In genomic region chr8:58911677-58912076, GRCm38 (mm10) we compare ENCODE assay signal across 9 mouse cellular contexts. TPM values are rescaled to one million over a fixed set of nuclear protein-coding genes. Genes with fewer than 3 reads are reported as not detected.
DNase-seq lines count a peak whose midpoint lies in the region; ATAC-seq and TF ChIP-seq lines count a peak whose summit lies in the region.
"Had no signal": no experiment of that assay in that cellular context is flagged by ENCODE, and none has a peak within 500 bp of the region (broad histone marks: within the 10 kb centered on the region; RNA-seq: fewer than 3 reads in every experiment).

Gene BC030500 (plus strand): TSS chr8:58911755.

- 10% methylated on average over 14 of the region's 14 CpGs for WGBS in cerebellum, adult 2 months
- WGBS in lung, embryonic 15.5 days = 4% methylated on average over 14 of the region's 14 CpGs
- WGBS in intestine, embryonic 15.5 days = 9% methylated on average over 14 of the region's 14 CpGs

- H3ac ChIP-seq in myocyte (ENCODE audit: control insufficient read depth, insufficient read length) = no peak within 1 kb of the TSS

- peak within 1 kb of the TSS; percentile 96 for H3K4me2 ChIP-seq in lung, embryonic 15.5 days
- H3K4me2 ChIP-seq in intestine, embryonic 15.5 days (replicated peaks) = peak within 1 kb of the TSS; percentile 98
- H3K4me2 ChIP-seq in myocyte (ENCODE audit: low read depth) = peak within 1 kb of the TSS; percentile 61

- H3K79me2 ChIP-seq in myocyte (ENCODE audit: control insufficient read depth, insufficient read depth) = no peaks in the 10 kb centered on the region

- H3K27ac ChIP-seq in cerebellum, adult 2 months (ENCODE audit: insufficient read depth, low read length) = no peak within 1 kb of the TSS
- no peak within 1 kb of the TSS for H3K27ac ChIP-seq in lung, embryonic 15.5 days
- H3K27ac ChIP-seq in intestine, embryonic 15.5 days = no peak within 1 kb of the TSS

- TF ChIP-seq CTCF in cerebellum, adult 2 months (IDR thresholded peaks at IDR 0.05; ENCODE audit: borderline replicate concordance, insufficient read depth, low read depth, low read length) = no peak

- no peaks in the 10 kb centered on the region for H3K9me3 ChIP-seq in lung, embryonic 15.5 days
- H3K9me3 ChIP-seq in intestine, embryonic 15.5 days = no peaks in the 10 kb centered on the region

- H3K4me1 ChIP-seq in cerebellum, adult 2 months (ENCODE audit: control insufficient read depth, insufficient read depth, low read length) = no peaks in the 10 kb centered on the region
- peaks cover 12% of the 10 kb centered on the region; the same call in 1 of the 2 replicates for H3K4me1 ChIP-seq in lung, embryonic 15.5 days
- peaks cover 14% of the 10 kb centered on the region; the same call in 1 of the 2 replicates for H3K4me1 ChIP-seq in intestine, embryonic 15.5 days (replicated peaks)

- H3K9ac ChIP-seq in lung, embryonic 15.5 days = no peak within 1 kb of the TSS
- H3K9ac ChIP-seq in intestine, embryonic 15.5 days = 0 out of 2 replicates have a peak within 1 kb of the TSS, but pooled peaks have one; percentile 22

- intact Hi-C loops in gastrocnemius, postnatal 14 days (cut with DNase I; ENCODE audit: low total_unique reads) = no loop called here

- peak within 1 kb of the TSS; percentile 73 for H3K4me3 ChIP-seq in cerebellum, adult 2 months (replicated peaks; ENCODE audit: insufficient read depth, low read depth, low read length)
- peak within 1 kb of the TSS; percentile 49 for H3K4me3 ChIP-seq in lung, embryonic 15.5 days
- peak within 1 kb of the TSS; percentile 52 for H3K4me3 ChIP-seq in intestine, embryonic 15.5 days (replicated peaks)
- peak within 1 kb of the TSS; percentile 20 for H3K4me3 ChIP-seq in myocyte

- ATAC-seq in cerebellum, adult (ENCODE audit: insufficient number of reproducible peaks, low FRiP score, low TSS enrichment) = no peak
- ATAC-seq in lung, embryonic 15.5 days (ENCODE audit: borderline replicate concordance, extremely low read depth, low FRiP score, low TSS enrichment) = no peak
- ATAC-seq in intestine, embryonic 15.5 days = no peak

- no peaks in the 10 kb centered on the region for H3K27me3 ChIP-seq in cerebellum, adult 2 months (ENCODE audit: control insufficient read depth, insufficient read depth, low read length)
- H3K27me3 ChIP-seq in lung, embryonic 15.5 days = peaks cover 22% of the 10 kb centered on the region
- H3K27me3 ChIP-seq in intestine, embryonic 15.5 days (replicated peaks) = peaks cover 14% of the 10 kb centered on the region
- H3K27me3 ChIP-seq in myocyte (ENCODE audit: control insufficient read depth, insufficient read depth, insufficient read length) = no peaks in the 10 kb centered on the region

- H3K36me3 ChIP-seq in lung, embryonic 15.5 days = no peaks in the 10 kb centered on the region
- H3K36me3 ChIP-seq in intestine, embryonic 15.5 days = no peaks in the 10 kb centered on the region
- no peaks in the 10 kb centered on the region for H3K36me3 ChIP-seq in myocyte (ENCODE audit: control insufficient read depth, insufficient read depth)

- DNase-seq in cerebellum, adult 2 months = no peak
- DNase-seq in lung, postnatal 14 days = no peak
- DNase-seq in gastrocnemius, postnatal 14 days = no peak
- DNase-seq in adrenal gland, postnatal 25 days = no peak

- TF ChIP-seq POLR2A in cerebellum, adult 2 months (IDR thresholded peaks at IDR 0.05; ENCODE audit: borderline replicate concordance, insufficient read depth, low read length) = no peak
- no peak for TF ChIP-seq POLR2A in myocyte (IDR thresholded peaks at IDR 0.05; ENCODE audit: insufficient read length, low read depth)

TF ChIP-seq in myocyte, 11 proteins besides CTCF, POLR2A, EP300 and RAD21:
- TF ChIP-seq TCF3 (IDR thresholded peaks at IDR 0.05; ENCODE audit: insufficient read length, low read depth) (no peak), MYOD1 (IDR thresholded peaks at IDR 0.05; ENCODE audit: control insufficient read depth in 1 of 3, insufficient read length in 2 of 3, low read depth in 2 of 3) (no peak), MAX (IDR thresholded peaks at IDR 0.05; ENCODE audit: low read depth) (no peak), CEBPB (IDR thresholded peaks at IDR 0.05; ENCODE audit: insufficient read depth, poor library complexity, severe bottlenecking) (no peak), MYOG (IDR thresholded peaks at IDR 0.05; ENCODE audit: control insufficient read depth in 1 of 3, insufficient read depth in 1 of 3, insufficient read length in 2 of 3, low read depth in 2 of 3) (no peak), POLR2AphosphoS2 (IDR thresholded peaks at IDR 0.05; ENCODE audit: insufficient read length, low read depth) (no peak), USF1 (IDR thresholded peaks at IDR 0.05; ENCODE audit: low read depth) (no peak), REST (IDR thresholded peaks at IDR 0.05; ENCODE audit: insufficient read depth, insufficient read length) (no peak)

RNA-seq across cellular contexts. Expression of gene BC030500, which starts in this region (rescaled TPM):
- polyA plus RNA-seq in cerebellum, adult 2 months (2012; rRNA removed) = 6.2 and 8.3 TPM in 2 replicates
- 0.48 and 0.52 TPM in 2 replicates for polyA plus RNA-seq in lung, embryonic 15.5 days (2015; fragmentation: Nextera tagmentation; extraction: Ambion mirVana)
- polyA plus RNA-seq in intestine, embryonic 15.5 days (2015; fragmentation: Nextera tagmentation; extraction: Ambion mirVana) = 0.10 and 0.20 TPM in 2 replicates
- polyA plus RNA-seq in myocyte (2012; fragmentation: generic; extraction: Trizol) = 0.16 TPM
- not detected for total RNA-seq in gastrocnemius, postnatal 14 days (2021)
- not detected in 2 replicates for total RNA-seq in adrenal gland, postnatal 25 days (2021)
- polyA plus RNA-seq: small intestine, adult 2 months had no signal

Comparison
In these comparisons a context has a peak if more than half of its experiments do, and no peak if none do; other contexts are left out.
1. H3K4me3 ChIP-seq: peak in every context shown above with its lines; median percentile 73 in cerebellum, adult 2 months; 52 in intestine, embryonic 15.5 days; 49 in lung, embryonic 15.5 days; 20 in myocyte.